Mouse (Mus musculus) liver, adult 2 months (tissue): Measurements from ENCODE around the gene Slc9a1.

Source experiments
- CTCF ChIP-seq: fragments of 200-500 bp; IDR thresholded peaks from 2 replicates; pipeline ENCODE4 v1.5.1; 2011; ENCODE audit warnings: low read depth, low read length, control low read depth
- POLR2A ChIP-seq: fragments of 200-500 bp; IDR thresholded peaks from 2 replicates; pipeline ENCODE4 v1.6.1; 2011; ENCODE audit warnings: low read length, control low read depth; ENCODE audit not compliant: insufficient read depth; ENCODE audit errors: extremely low read depth

- TF ChIP-seq POLR2A (no peak), CTCF (0 out of 2 replicates have a peak, but pooled peaks have one; percentile 6)
Measured at GRCm38 (mm10) chr4:133471135-133471821, 101.8 kb downstream of the Slc9a1 start.
